Mouse (Mus musculus): Measurements from ENCODE around the gene Psg23.
"Not testable (repeated sequence)": the region's sequence is repeated elsewhere in the genome, so short reads cannot be mapped to it uniquely, and the experiment has no call there.

Gene Psg23

GRCm38 (mm10) chr7:18616401-18616800 is at the start of gene Psg23:
Gene Psg23 (minus strand): TSS chr7:18616501.
- not testable (repeated sequence) for DNase-seq (ENCODE audit: extremely low spot score)

DNA sequence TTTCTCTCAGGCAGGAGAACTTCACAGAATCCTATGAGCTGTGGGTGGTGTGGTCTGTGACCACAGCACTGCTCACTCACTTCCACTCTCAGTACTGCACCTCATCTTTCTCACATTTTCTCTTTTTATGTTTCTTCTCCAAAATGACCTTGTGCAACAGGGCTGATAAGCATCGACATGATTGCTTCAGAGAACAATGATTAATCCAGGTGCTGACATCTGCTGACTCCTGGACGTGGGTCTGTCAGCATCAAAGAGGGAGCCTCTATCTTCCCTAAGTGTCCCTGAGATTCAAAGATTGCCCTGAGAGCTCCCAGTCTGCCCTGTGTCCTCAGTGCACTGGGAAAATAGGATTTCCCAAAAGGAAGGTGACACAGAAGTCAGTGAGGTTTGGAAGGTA is 40.3 kb upstream of the Psg23 start, which contains the start of gene Psg21:
TSS of gene Psg21 (minus strand) at position 101 of the 400 bp plus-strand sequence.
- not testable (repeated sequence) for DNase-seq (ENCODE audit: extremely low spot score)

- not testable (repeated sequence) for DNase-seq (ENCODE audit: extremely low spot score)
Observed at GRCm38 (mm10) chr7:18626921-18627320, 10.6 kb upstream of the Psg23 start.

GRCm38 (mm10) chr7:18567205-18567604 is 49.1 kb downstream of the Psg23 start, which contains the start of gene Psg27:
Gene Psg27 (minus strand): TSS chr7:18567305.
- no peak for DNase-seq (ENCODE audit: extremely low spot score)

- no peak for DNase-seq (ENCODE audit: extremely low spot score)
Observed at GRCm38 (mm10) chr7:18559850-18560249, 56.5 kb downstream of the Psg23 start.

Measured in embryo, embryonic 9.5 days (tissue).